In the genomic region with DNA sequence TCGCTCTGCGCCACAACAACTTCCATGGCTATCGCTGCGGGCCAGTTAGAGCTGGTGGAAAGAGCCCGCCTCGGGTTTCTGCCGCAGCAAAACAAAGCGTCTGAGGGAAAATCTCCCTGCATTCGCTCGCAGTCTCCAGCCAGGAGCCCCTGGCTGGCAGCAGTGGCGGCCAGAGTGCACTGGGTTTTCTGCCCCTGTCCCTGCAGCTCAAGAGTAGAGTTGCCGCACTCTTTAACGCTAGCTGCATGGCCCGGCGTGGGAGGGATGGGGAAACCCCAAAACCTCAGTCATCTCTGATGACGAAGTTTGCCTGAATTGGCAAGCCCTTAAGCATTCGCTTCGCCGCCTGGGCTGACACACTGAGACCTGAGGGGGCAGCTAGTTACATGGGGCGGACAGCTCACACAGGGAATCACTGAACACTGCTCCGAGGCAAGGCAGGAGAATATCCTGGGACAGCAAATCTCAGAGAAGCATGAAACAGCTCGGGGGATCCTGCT, we compare ENCODE assay signal across 9 mouse cellular contexts. TPM values are rescaled to one million over a fixed set of nuclear protein-coding genes. Genes with fewer than 3 reads are reported as not detected.
A peak's percentile ranks its signal among the peaks of the same experiment; 100 is the strongest.
DNase-seq lines count a peak whose midpoint lies in the region; ATAC-seq and TF ChIP-seq lines count a peak whose summit lies in the region.
"Had no signal": no experiment of that assay in that cellular context is flagged by ENCODE, and none has a peak within 500 bp of the region (broad histone marks: within the 10 kb centered on the region; RNA-seq: fewer than 3 reads in every experiment).

TSS of gene Kcnk10 (minus strand) at position 450 of the 500 bp plus-strand sequence.

- H3K9me3 ChIP-seq in kidney, embryonic 15.5 days (replicated peaks), result no peaks in the 10 kb centered on the region
- 0 out of 2 replicates have a peak, but pooled peaks cover 2% of the 10 kb centered on the region for H3K9me3 ChIP-seq in E14TG2a.4 (ENCODE audit: low read length)
- no peaks in the 10 kb centered on the region for H3K9me3 ChIP-seq in hindbrain, embryonic 10.5 days

- WGBS in kidney, embryonic 15.5 days, result under 1% methylated on average over 22 of the region's 22 CpGs
- 3% methylated on average over 22 of the region's 22 CpGs for WGBS in kidney, adult 2 months
- under 1% methylated on average over 22 of the region's 22 CpGs for WGBS in hindbrain, embryonic 10.5 days

- H3K36me3 ChIP-seq in kidney, embryonic 15.5 days, result no peaks in the 10 kb centered on the region
- no peaks in the 10 kb centered on the region for H3K36me3 ChIP-seq in kidney, adult 2 months (ENCODE audit: control insufficient read depth, insufficient read depth, low read length)
- no peaks in the 10 kb centered on the region for H3K36me3 ChIP-seq in E14TG2a.4 (ENCODE audit: insufficient read depth, low read length)
- H3K36me3 ChIP-seq in hindbrain, embryonic 10.5 days, result no peaks in the 10 kb centered on the region
- H3K36me3 ChIP-seq in splenic B cell, adult 2 months (ENCODE audit: control insufficient read depth, insufficient read depth, low read length, poor library complexity, severe bottlenecking), result no peaks in the 10 kb centered on the region

- peaks cover 25% of the 10 kb centered on the region for H3K4me1 ChIP-seq in kidney, embryonic 15.5 days
- H3K4me1 ChIP-seq in kidney, adult 2 months (ENCODE audit: control insufficient read depth, insufficient read depth, low read length), result no peaks in the 10 kb centered on the region
- H3K4me1 ChIP-seq in E14TG2a.4 (replicated peaks; ENCODE audit: low read depth, low read length), result peaks cover 22% of the 10 kb centered on the region
- H3K4me1 ChIP-seq in hindbrain, embryonic 10.5 days (replicated peaks), result peaks cover 52% of the 10 kb centered on the region

- H3K4me3 ChIP-seq in kidney, embryonic 15.5 days (replicated peaks), result peak within 1 kb of the TSS; percentile 33
- no peak within 1 kb of the TSS for H3K4me3 ChIP-seq in kidney, adult 2 months (ENCODE audit: insufficient read depth, low read depth, low read length)
- H3K4me3 ChIP-seq in E14TG2a.4 (replicated peaks; ENCODE audit: low read length), result peak within 1 kb of the TSS; percentile 67
- H3K4me3 ChIP-seq in hindbrain, embryonic 10.5 days, result peak within 1 kb of the TSS; percentile 59

- ATAC-seq in kidney, embryonic 15.5 days (replicated peaks; ENCODE audit: low FRiP score), result no peak
- peak; percentile 37 for ATAC-seq in common myeloid progenitor, adult 5-6 weeks (replicated peaks; ENCODE audit: low read depth, poor library complexity, severe bottlenecking)
- ATAC-seq in megakaryocyte, adult 5-6 weeks (ENCODE audit: poor library complexity, severe bottlenecking), result peak; percentile 21; the same call in 1 of the 2 replicates

- peaks cover 58% of the 10 kb centered on the region for H3K27me3 ChIP-seq in kidney, embryonic 15.5 days
- H3K27me3 ChIP-seq in kidney, adult 2 months (replicated peaks; ENCODE audit: control insufficient read depth, insufficient read depth, low read length), result no peaks in the 10 kb centered on the region
- H3K27me3 ChIP-seq in E14TG2a.4 (ENCODE audit: insufficient read depth, low read length), result peaks cover 67% of the 10 kb centered on the region
- H3K27me3 ChIP-seq in hindbrain, embryonic 10.5 days (ENCODE audit: insufficient read depth, poor library complexity, severe bottlenecking), result peaks cover 64% of the 10 kb centered on the region
- no peaks in the 10 kb centered on the region for H3K27me3 ChIP-seq in splenic B cell, adult 2 months (ENCODE audit: control insufficient read depth, insufficient read depth, low read length, poor library complexity, severe bottlenecking)

- no peak for TF ChIP-seq CTCF in kidney, adult 2 months (conservative IDR thresholded peaks at IDR 0.05; ENCODE audit: insufficient read depth, insufficient read length, low read depth, low read length)
- TF ChIP-seq CTCF in E14TG2a.4 (conservative IDR thresholded peaks at IDR 0.05; ENCODE audit: low read length), result no peak

- DNase-seq in kidney, adult 2 months, result no peak
- DNase-seq in hindbrain, embryonic 10.5 days (ENCODE audit: low spot score), result peak; percentile 61
- peak; percentile 91 for DNase-seq in splenic B cell, adult 2 months (ENCODE audit: low read depth, low spot score)
- no peak for DNase-seq in ovary, adult 18-20 months (ENCODE audit: low spot score)

- peak within 1 kb of the TSS; percentile 66 for H3K4me2 ChIP-seq in kidney, embryonic 15.5 days

- no peak for TF ChIP-seq POLR2A in kidney, adult 2 months (IDR thresholded peaks at IDR 0.05; ENCODE audit: low read depth, low read length)

- H3K27ac ChIP-seq in kidney, embryonic 15.5 days, result no peak within 1 kb of the TSS
- no peak within 1 kb of the TSS for H3K27ac ChIP-seq in kidney, adult 2 months (ENCODE audit: insufficient read depth, low read depth, low read length)
- H3K27ac ChIP-seq in hindbrain, embryonic 10.5 days, result peak within 1 kb of the TSS; percentile 88
- H3K27ac ChIP-seq: macrophage had no signal

- 0 out of 2 replicates have a peak within 1 kb of the TSS, but pooled peaks have one; percentile 26 for H3K9ac ChIP-seq in kidney, embryonic 15.5 days

RNA-seq across cellular contexts. Expression of gene Kcnk10, which starts in this region (rescaled TPM):
- 0.90 and 1.5 TPM in 2 replicates for polyA plus RNA-seq in kidney, embryonic 15.5 days (2015; fragmentation: Nextera tagmentation; extraction: Ambion mirVana)
- polyA plus RNA-seq in kidney, adult 2 months (2012; rRNA removed), result 0.03 and 0.06 TPM in 2 replicates
- not detected in 2 replicates for total RNA-seq in common myeloid progenitor, adult 5-6 weeks (2017)
- 21.5 and 36.1 TPM in 2 replicates for polyA plus RNA-seq in hindbrain, embryonic 10.5 days (2016; fragmentation: Nextera tagmentation; extraction: Ambion mirVana)
- total RNA-seq in megakaryocyte, adult 5-6 weeks (2015), result 0.33 TPM in 1 of 2 replicates, not detected in the other
- total RNA-seq in megakaryocyte, adult 5-6 weeks (2017), result 0.11 and 0.37 TPM in 2 replicates
- polyA plus RNA-seq: macrophage had no signal

Comparison
In these comparisons a context has a peak if more than half of its experiments do, and no peak if none do; other contexts are left out.
1. Peak in ATAC-seq in common myeloid progenitor, adult 5-6 weeks; RNA of the gene not detected or under 1 TPM.
2. Peak in ATAC-seq in megakaryocyte, adult 5-6 weeks; RNA of the gene not detected or under 1 TPM.
3. DNase-seq: peak in hindbrain, embryonic 10.5 days (single experiment) and splenic B cell, adult 2 months (single experiment); none in kidney, adult 2 months (single experiment) and ovary, adult 18-20 months (single experiment).